ENCODE assay signal across 14 mouse cellular contexts in the genomic region with DNA sequence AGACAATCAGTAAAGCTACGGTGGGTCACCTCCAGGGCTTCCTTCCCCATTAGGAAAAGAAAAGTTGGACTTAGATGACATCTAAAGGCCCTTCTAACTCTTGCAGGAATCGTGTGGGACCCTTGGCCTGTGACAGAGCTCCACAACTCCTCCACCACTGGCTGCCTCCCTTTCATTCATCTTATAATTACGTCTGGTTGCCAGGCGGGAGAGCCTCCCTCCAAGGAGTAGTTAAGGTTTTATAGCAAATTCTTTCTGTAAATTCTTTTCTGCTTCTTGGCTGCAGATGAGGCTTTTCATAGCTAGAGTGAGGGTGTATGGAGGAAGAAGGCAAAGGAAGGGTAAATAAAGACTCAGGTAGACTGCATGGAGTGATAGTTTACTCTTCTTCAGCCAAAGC.
DNase-seq lines count a peak whose midpoint lies in the region; ATAC-seq lines count a peak whose summit lies in the region.
"Had no signal": no experiment of that assay in that cellular context is flagged by ENCODE, and none has a peak within 500 bp of the region (broad histone marks: within the 10 kb centered on the region; RNA-seq: fewer than 3 reads in every experiment).

No protein-coding gene starts in this region.

- H3K36me3 ChIP-seq in heart, embryonic 15.5 days: no peaks in the 10 kb centered on the region
- no peaks in the 10 kb centered on the region for H3K36me3 ChIP-seq in lung, embryonic 16.5 days (ENCODE audit: control insufficient read depth, insufficient read depth, low read length)
- no peaks in the 10 kb centered on the region for H3K36me3 ChIP-seq in limb, embryonic 11.5 days (ENCODE audit: control insufficient read depth, insufficient read depth, low read length)
- no peaks in the 10 kb centered on the region for H3K36me3 ChIP-seq in forebrain, embryonic 15.5 days
- H3K36me3 ChIP-seq: hindbrain, embryonic 10.5 days had no signal

- 52% methylated on average over 4 of the region's 4 CpGs for WGBS in heart, embryonic 15.5 days
- 47% methylated on average over 4 of the region's 4 CpGs for WGBS in lung, embryonic 16.5 days
- 44% methylated on average over 4 of the region's 4 CpGs for WGBS in limb, embryonic 11.5 days
- 67% methylated on average over 4 of the region's 4 CpGs for WGBS in forebrain, embryonic 15.5 days

- H3K9ac ChIP-seq in heart, embryonic 15.5 days: no peak overlapping the region
- no peak overlapping the region for H3K9ac ChIP-seq in lung, embryonic 16.5 days (ENCODE audit: low read length)
- no peak overlapping the region for H3K9ac ChIP-seq in limb, embryonic 11.5 days (ENCODE audit: low read length)
- no peak overlapping the region for H3K9ac ChIP-seq in forebrain, embryonic 15.5 days (replicated peaks)
- H3K9ac ChIP-seq: lung, embryonic 14.5 days had no signal

- no peak overlapping the region for H3K4me3 ChIP-seq in heart, embryonic 15.5 days
- H3K4me3 ChIP-seq in lung, embryonic 16.5 days (ENCODE audit: low read length): no peak overlapping the region
- no peak overlapping the region for H3K4me3 ChIP-seq in limb, embryonic 11.5 days (ENCODE audit: low read depth, low read length)
- no peak overlapping the region for H3K4me3 ChIP-seq in forebrain, embryonic 15.5 days
- H3K4me3 ChIP-seq: hindbrain, embryonic 10.5 days; left cerebral cortex, adult 2 months had no signal

- H3K27me3 ChIP-seq in heart, embryonic 15.5 days: no peaks in the 10 kb centered on the region
- H3K27me3 ChIP-seq in lung, embryonic 16.5 days (ENCODE audit: control insufficient read depth, insufficient read depth, low read depth, low read length): no peaks in the 10 kb centered on the region
- H3K27me3 ChIP-seq in limb, embryonic 11.5 days (ENCODE audit: control insufficient read depth, insufficient read depth, low read length): no peaks in the 10 kb centered on the region
- H3K27me3 ChIP-seq in forebrain, embryonic 15.5 days: 0 out of 2 replicates have a peak, but pooled peaks cover 3% of the 10 kb centered on the region

- H3K4me2 ChIP-seq in heart, embryonic 15.5 days: no peak overlapping the region
- no peak overlapping the region for H3K4me2 ChIP-seq in lung, embryonic 16.5 days (ENCODE audit: low read depth, low read length)
- H3K4me2 ChIP-seq in limb, embryonic 11.5 days (ENCODE audit: low read depth, severe bottlenecking): 0 out of 2 replicates have a peak overlapping the region, but pooled peaks have one; percentile 10
- H3K4me2 ChIP-seq in forebrain, embryonic 15.5 days (replicated peaks): no peak overlapping the region
- H3K4me2 ChIP-seq: lung, embryonic 14.5 days had no signal

- H3K4me1 ChIP-seq in heart, embryonic 15.5 days (replicated peaks): peaks cover 98% of the 10 kb centered on the region
- peaks cover 94% of the 10 kb centered on the region for H3K4me1 ChIP-seq in lung, embryonic 16.5 days (replicated peaks; ENCODE audit: control insufficient read depth, insufficient read depth, low read length)
- peaks cover 85% of the 10 kb centered on the region for H3K4me1 ChIP-seq in limb, embryonic 11.5 days (ENCODE audit: control insufficient read depth, insufficient read depth, low read length)
- H3K4me1 ChIP-seq in forebrain, embryonic 15.5 days: peaks cover 18% of the 10 kb centered on the region

- H3K9me3 ChIP-seq in heart, embryonic 15.5 days (replicated peaks): no peaks in the 10 kb centered on the region
- no peaks in the 10 kb centered on the region for H3K9me3 ChIP-seq in lung, embryonic 16.5 days (ENCODE audit: control insufficient read depth, low read length)
- no peaks in the 10 kb centered on the region for H3K9me3 ChIP-seq in limb, embryonic 11.5 days (ENCODE audit: control insufficient read depth, low read length)
- no peaks in the 10 kb centered on the region for H3K9me3 ChIP-seq in forebrain, embryonic 15.5 days

- no peak for DNase-seq in heart, postnatal 25 days (ENCODE audit: low spot score)
- DNase-seq in lung, postnatal 10 days: no peak
- DNase-seq in limb, embryonic 11.5 days (ENCODE audit: low spot score): no peak
- peak; percentile 48 for DNase-seq in naive thymus-derived CD4-positive, alpha-beta T cell, adult 2 months (ENCODE audit: low read depth)
- DNase-seq: adrenal gland, postnatal 25 days; cerebellum, adult 9-10 months; lung, embryonic 14.5 days; midbrain, embryonic 14.5 days had no signal

- ATAC-seq in heart, embryonic 15.5 days (replicated peaks; ENCODE audit: insufficient number of reproducible peaks, insufficient read depth, low FRiP score, low read depth): no peak
- no peak for ATAC-seq in lung, embryonic 16.5 days (ENCODE audit: low read depth)
- ATAC-seq in limb, embryonic 11.5 days (ENCODE audit: insufficient number of reproducible peaks, low FRiP score, low TSS enrichment, low read depth): no peak
- ATAC-seq in forebrain, embryonic 15.5 days (replicated peaks): no peak
- ATAC-seq: inflammation-experienced regulatory T-cells, adult 6 months had no signal

- intact Hi-C loops in heart, postnatal 25 days (cut with DNase I): no loop called here

- peak overlapping the region; percentile 87; the same call in 1 of the 2 replicates for H3K27ac ChIP-seq in heart, embryonic 15.5 days
- peak overlapping the region; percentile 28 for H3K27ac ChIP-seq in lung, embryonic 16.5 days (ENCODE audit: low read length)
- 0 out of 2 replicates have a peak overlapping the region, but pooled peaks have one; percentile 30 for H3K27ac ChIP-seq in limb, embryonic 11.5 days (replicated peaks; ENCODE audit: low read depth, low read length)
- H3K27ac ChIP-seq in forebrain, embryonic 15.5 days (replicated peaks): no peak overlapping the region
- H3K27ac ChIP-seq: hindbrain, embryonic 10.5 days; left cerebral cortex, adult 2 months had no signal
